Mouse (Mus musculus) thymus, postnatal 36 days (tissue): Measurements from ENCODE around the gene Nt5c1a.

Experiments
- DNase-seq, 2 experiments: peaks; one replicate each; pipeline ENCODE4 v3.0.0; 2022; ENCODE audit warnings: mixed read lengths in 2 of 2

The Nt5c1a gene

DNA sequence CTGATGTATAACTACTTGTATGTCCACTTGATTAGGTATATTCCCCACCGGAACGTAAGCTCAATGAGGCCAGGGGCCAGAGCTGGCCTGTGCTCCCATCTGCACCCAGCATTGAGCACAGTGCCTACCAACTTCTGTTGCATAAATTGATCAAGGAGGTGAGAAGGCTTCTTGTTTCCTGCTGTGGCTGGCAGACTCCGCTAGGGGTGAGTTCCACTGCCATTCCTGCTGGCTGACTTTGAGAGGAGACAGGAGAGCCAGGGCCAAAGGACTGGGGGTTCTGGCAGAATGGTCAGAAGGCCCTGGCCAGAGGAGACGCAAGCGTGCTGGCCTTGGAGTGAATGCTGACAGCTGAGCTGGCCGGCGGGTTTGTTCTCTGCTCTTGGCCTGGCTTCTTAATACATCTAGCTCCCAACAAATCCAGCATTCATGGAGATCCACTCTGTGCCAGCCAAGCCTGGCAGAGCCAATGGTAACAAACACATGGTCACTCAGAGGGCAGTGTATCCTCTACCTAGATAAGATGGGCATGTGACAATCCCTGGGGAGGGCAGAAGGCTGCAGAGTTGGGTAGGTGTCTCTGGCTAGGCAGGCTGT, 47.8 kb downstream of the Nt5c1a start:
- no peak for DNase-seq

DNA sequence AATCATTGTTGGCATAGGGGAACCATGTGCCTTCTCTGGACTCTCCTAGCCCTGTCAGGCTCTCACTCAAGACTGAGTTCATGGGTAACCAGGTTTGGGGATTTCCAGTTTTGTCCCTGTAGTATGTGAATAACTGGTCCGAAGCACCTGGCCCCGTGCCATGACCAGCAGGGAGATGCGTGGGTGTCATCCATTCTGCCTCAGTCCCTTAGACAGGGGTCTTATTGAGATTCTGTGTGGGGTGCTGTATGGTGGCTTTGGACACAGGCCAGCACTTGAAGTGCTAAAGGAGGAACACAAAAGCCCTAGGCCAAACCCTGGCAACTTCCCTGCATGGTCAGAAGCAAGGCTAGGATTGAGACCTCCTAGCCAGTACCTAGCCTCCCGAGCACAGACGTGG, 50.9 kb downstream of the Nt5c1a start:
- DNase-seq = no peak

DNA sequence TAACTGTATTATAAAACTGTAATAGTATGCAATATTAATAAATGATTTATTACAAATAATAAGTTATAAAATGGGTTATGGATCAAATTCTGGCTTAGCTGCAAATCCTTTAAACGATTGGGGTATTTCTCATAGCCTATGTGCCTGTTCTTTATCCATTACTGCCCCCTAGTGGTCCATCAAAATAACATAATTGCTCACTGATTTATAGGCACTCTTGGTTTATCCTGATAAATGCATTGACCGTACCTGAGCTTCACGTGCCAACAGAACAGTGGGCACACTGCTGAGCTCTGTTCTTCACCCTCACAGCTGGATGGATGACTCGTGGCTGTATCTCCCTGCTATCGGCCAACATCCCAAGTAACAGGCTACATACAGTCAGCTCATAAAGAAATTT, 53.3 kb downstream of the Nt5c1a start:
- no peak for DNase-seq

DNA sequence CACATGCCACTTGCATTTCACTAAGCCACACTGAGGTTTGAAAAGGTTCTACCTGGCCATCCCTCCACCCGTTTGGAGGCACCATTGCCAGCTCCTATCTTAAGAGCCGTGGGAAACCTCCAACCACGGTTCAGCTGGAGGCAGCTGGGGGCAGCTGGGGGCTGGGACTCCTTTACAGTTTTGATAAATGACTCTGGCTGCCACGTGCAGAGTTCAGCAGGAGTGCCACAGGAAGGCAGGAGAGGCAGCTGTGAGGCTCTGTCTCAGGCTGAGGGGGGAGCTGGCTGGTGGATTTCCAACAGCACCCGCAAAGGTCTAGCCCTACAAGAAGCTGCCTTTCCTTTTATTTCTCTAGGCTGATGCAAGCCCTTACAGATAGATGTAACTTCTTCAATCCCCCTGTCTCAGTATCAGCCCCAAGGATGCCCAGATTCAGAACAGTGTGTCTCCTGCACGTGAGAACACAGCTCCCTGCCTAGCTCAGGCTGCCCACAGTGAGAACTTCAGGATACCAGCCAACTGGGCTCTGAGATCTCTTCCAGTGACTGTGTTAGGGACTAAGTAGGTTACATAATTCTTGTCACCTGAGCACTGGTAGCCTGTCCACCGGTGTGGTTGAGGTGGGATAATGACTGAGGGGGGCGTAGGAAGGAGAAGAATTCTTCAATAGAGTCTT, 58.9 kb downstream of the Nt5c1a start:
- no peak for DNase-seq

DNA sequence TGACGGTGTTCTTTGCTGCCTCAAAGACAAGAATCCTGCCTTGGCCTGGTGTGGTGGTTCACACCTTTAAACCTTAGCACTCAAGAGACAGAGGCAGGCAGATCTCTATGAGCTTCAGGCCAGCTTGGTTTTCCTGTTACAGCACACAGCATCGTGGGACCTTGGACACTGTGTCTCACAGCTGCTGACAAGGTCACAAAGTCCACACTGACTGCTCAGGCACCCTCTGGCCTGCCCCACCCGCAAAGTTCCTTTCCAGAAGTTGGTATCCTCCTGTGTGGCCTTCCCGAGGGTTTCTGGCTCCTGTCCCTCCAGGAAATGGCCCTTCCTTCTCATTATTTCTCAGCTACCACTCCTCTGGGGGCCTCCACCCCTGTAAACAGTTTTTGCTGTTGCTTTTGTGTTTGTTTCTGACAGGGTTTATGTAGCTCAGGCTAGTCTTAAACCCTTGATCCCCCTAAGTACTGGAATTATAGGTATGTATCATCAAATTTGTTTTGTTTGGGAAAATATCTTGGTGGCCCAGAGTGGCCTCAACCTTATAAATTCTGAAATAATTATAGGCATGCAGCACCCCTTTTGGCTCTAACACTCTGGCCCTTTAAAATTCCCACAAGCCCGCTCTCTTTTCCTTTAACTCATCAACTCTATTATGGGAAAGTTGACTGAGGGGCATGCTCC, 60.6 kb downstream of the Nt5c1a start, which contains the start of gene Pabpc4:
Pabpc4 (plus strand) TSS at position 631 of the 681 bp plus-strand sequence.
- no peak for DNase-seq
